Mouse (Mus musculus) spleen, adult 2 months (tissue): Measurements from ENCODE around the gene Retreg2. TPM values are rescaled to one million over a fixed set of nuclear protein-coding genes. Genes with fewer than 3 reads are reported as not detected.

ENCODE experiments used
- DNase-seq, 2 experiments: peaks; one replicate each; pipeline versions ENCODE4 v3.0.0 to v3.0.0-alpha.2; 2012 to 2021; ENCODE audit warnings: low spot score in 2 of 2, low read depth in 1 of 2
- H3K27ac ChIP-seq: fragments of 200-500 bp; 2 replicates; pipeline ENCODE4 v1.5.1; 2012; ENCODE audit warnings: low read length, inconsistent platforms; ENCODE audit not compliant: insufficient read depth
- H3K27me3 ChIP-seq: fragments of 200-500 bp; 2 replicates; pipeline ENCODE4 v1.6.1; 2012; ENCODE audit warnings: mild to moderate bottlenecking, moderate library complexity, low read length, inconsistent platforms; ENCODE audit not compliant: control insufficient read depth, insufficient read depth
- H3K36me3 ChIP-seq: fragments of 200-500 bp; 2 replicates; pipeline ENCODE4 v1.6.1; 2012; ENCODE audit warnings: mild to moderate bottlenecking, low read length, inconsistent platforms; ENCODE audit not compliant: control insufficient read depth, insufficient read depth
- H3K4me1 ChIP-seq: fragments of 200-500 bp; 2 replicates; pipeline ENCODE4 v1.6.1; 2011; ENCODE audit warnings: inconsistent platforms; ENCODE audit not compliant: control insufficient read depth, insufficient read depth, insufficient read length
- H3K4me3 ChIP-seq: fragments of 200-500 bp; 2 replicates; pipeline ENCODE4 v1.5.1; 2011; ENCODE audit warnings: mild to moderate bottlenecking, inconsistent platforms; ENCODE audit not compliant: insufficient read depth, insufficient read length; ENCODE audit errors: extremely low read depth
- CTCF ChIP-seq: fragments of 200-500 bp; IDR thresholded peaks from 2 replicates; pipeline ENCODE4 v1.5.1; 2011; ENCODE audit warnings: mild to moderate bottlenecking, inconsistent platforms; ENCODE audit not compliant: insufficient read depth, insufficient read length, insufficient replicate concordance; ENCODE audit errors: extremely low read depth
- POLR2A ChIP-seq: fragments of 200-500 bp; IDR thresholded peaks from 2 replicates; pipeline ENCODE4 v1.6.1; 2011; ENCODE audit warnings: low read depth, low read length, inconsistent platforms
- WGBS: fragments of 180-500 bp; shearing (Covaris S2); methylation state at CpG from one replicate; pipeline ENCODE4 v1.1.7; 2018; 5-methylcytosine and 5-hydroxymethylcytosine counted together
- polyA plus RNA-seq: library from polyadenylated mRNA; depleted of rRNA; stranded (reverse); fragments of >200 nt; gene quantifications from 2 replicates; pipeline ENCODE4 v1.2.3, GENCODE M21; 2012

The Retreg2 gene
- polyA plus RNA-seq, 1 experiment, result 88.2 TPM

DNA sequence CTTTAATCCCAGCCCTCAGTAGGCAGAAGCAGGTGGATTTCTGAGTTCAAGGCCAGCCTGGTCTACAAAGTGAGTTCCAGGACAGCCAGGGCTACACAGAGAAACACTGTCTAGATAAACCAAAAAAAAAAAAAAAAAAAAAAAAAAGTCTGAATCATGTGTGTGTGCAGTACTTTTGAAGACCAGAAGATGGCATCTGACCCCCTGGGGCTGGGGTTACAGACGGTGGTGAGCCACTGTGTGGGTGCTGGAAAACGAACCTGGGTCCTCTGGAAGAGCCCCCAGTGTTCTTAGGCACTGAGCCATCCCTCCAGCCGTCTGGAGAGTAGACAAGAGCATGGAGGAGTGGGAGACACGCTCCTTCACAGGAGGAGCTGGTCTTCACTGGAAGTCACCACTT is 39.6 kb downstream of the Retreg2 start:
- TF ChIP-seq POLR2A (no peak), CTCF (no peak)
- no peak for DNase-seq
- Histone ChIP-seq H3K27me3 (no peaks in the 10 kb centered on the region), H3K4me3 (no peak overlapping the region), H3K36me3 (peaks cover 26% of the 10 kb centered on the region), H3K27ac (no peak overlapping the region), H3K4me1 (peaks cover 8% of the 10 kb centered on the region)
- 86% methylated on average over 4 of the region's 4 CpGs for WGBS

DNA sequence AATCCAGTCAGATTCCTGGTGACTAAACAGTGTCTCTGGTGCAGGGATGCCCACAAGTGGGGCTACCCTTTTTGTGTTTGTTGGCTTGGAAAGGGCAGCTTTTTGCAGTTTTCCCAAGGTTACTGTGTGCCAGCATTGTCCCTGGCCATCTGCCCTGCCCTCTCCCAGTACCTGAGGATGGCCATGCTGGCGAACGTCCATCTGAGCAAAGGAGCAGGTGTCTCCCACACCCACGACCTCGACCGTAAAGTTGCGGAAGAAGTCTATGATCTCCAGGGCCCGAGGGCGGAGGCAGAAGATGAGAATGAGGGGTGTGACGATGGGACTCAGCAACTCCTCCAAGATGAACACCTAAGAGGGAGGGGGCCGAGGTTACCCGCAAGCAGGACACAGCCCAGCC is 42.9 kb downstream of the Retreg2 start:
- WGBS, result 98% methylated on average over 11 of the region's 11 CpGs
- no peak overlapping the region for H3K4me3 ChIP-seq
- H3K36me3 ChIP-seq, result peaks cover 26% of the 10 kb centered on the region
- no peak for DNase-seq
- H3K4me1 ChIP-seq, result no peaks in the 10 kb centered on the region; the same call in 1 of the 2 replicates
- TF ChIP-seq POLR2A (no peak), CTCF (no peak)
- H3K27ac ChIP-seq, result no peak overlapping the region
- no peaks in the 10 kb centered on the region for H3K27me3 ChIP-seq

GRCm38 (mm10) chr1:75187126-75187525 is 44.5 kb downstream of the Retreg2 start:
- Histone ChIP-seq H3K4me1 (peaks cover 6% of the 10 kb centered on the region), H3K36me3 (peaks cover 26% of the 10 kb centered on the region), H3K27me3 (no peaks in the 10 kb centered on the region), H3K27ac (no peak overlapping the region), H3K4me3 (no peak overlapping the region)
- TF ChIP-seq CTCF, result no peak
- no peak for TF ChIP-seq POLR2A
- no peak for DNase-seq

GRCm38 (mm10) chr1:75187914-75188483 is 45.4 kb downstream of the Retreg2 start:
- no peak for DNase-seq
- WGBS, result 25% methylated on average over 2 of the region's 2 CpGs
- Histone ChIP-seq H3K4me1 (peaks cover 6% of the 10 kb centered on the region), H3K36me3 (peaks cover 19% of the 10 kb centered on the region), H3K27me3 (no peaks in the 10 kb centered on the region), H3K27ac (no peak overlapping the region), H3K4me3 (no peak overlapping the region)
- TF ChIP-seq CTCF (no peak), POLR2A (no peak)

DNA sequence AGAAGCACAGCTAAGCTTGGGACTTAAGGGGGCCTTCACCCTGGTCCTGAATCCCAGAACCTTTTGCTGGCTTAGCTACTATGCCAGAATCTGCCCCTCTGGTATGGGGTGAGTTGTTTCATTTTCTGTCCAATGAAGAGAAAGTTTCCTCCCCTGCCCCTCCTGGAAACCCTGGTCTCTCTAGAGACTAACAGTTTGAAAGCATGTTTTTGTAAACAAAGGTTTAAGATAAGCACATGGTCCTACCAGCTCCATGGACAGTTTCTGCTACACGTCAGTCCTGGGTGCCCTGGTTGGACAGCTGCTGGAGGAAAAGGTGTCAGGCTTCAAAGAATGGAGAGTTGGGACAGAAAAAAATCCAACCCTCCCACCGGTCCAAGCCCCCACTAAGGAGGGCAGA is 48.0 kb downstream of the Retreg2 start:
- H3K4me3 ChIP-seq, result no peak overlapping the region
- TF ChIP-seq POLR2A, result no peak
- no peak for TF ChIP-seq CTCF
- peaks cover 6% of the 10 kb centered on the region for H3K4me1 ChIP-seq
- H3K27ac ChIP-seq, result no peak overlapping the region
- no peak for DNase-seq
- H3K27me3 ChIP-seq, result no peaks in the 10 kb centered on the region
- 76% methylated on average over 2 of the region's 2 CpGs for WGBS
- peaks cover 11% of the 10 kb centered on the region for H3K36me3 ChIP-seq

DNA sequence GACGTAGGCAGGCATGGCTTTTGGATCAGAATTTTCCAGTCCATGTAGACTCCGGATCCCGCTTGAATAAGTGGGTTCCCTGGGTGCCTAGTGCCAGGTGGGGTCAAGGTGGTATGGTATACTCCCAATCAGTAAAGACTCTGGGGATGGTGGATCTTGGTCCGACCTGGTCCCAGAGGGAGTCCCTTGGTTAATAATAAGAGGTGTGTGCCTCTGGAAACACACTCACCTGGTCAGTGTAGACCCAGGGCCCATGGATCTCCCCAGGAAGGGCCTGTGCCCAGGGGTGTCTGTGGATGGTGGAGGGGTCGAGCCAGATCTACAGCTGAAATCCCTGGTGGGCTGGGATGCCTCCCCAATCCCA is 48.7 kb downstream of the Retreg2 start:
- TF ChIP-seq POLR2A, result no peak
- TF ChIP-seq CTCF, result no peak

GRCm38 (mm10) chr1:75191622-75192402 is 49.2 kb downstream of the Retreg2 start, which contains the start of the genes Ankzf1 and Atg9a:
Gene Ankzf1, plus strand, starts transcription at chr1:75192151.
Gene Atg9a, minus strand, starts transcription at chr1:75192196.
- peak within 1 kb of the TSS; percentile 81 for H3K27ac ChIP-seq
- H3K36me3 ChIP-seq, result peaks cover 10% of the 10 kb centered on the region
- peaks cover 6% of the 10 kb centered on the region for H3K4me1 ChIP-seq
- H3K4me3 ChIP-seq, result peak within 1 kb of the TSS; percentile 97
- no peaks in the 10 kb centered on the region for H3K27me3 ChIP-seq
- TF ChIP-seq CTCF (no peak), POLR2A (no peak; the same call in none of the 2 replicates)
- peak; percentile 92 to 93 for DNase-seq
- WGBS, result 1% methylated on average over 56 of the region's 56 CpGs

More for the DNA sequence above, 48.7 kb downstream of the Retreg2 start:
- Histone ChIP-seq H3K4me1 (peaks cover 6% of the 10 kb centered on the region), H3K4me3 (peak overlapping the region; percentile 97), H3K27ac (peak overlapping the region; percentile 74; the same call in 1 of the 2 replicates), H3K36me3 (peaks cover 10% of the 10 kb centered on the region), H3K27me3 (no peaks in the 10 kb centered on the region)
- 51% methylated on average over 5 of the region's 5 CpGs for WGBS
- DNase-seq, result no peak
